Mouse (Mus musculus): Measurements from ENCODE around the gene Ncbp2. TPM values are rescaled to one million over a fixed set of nuclear protein-coding genes. Genes with fewer than 3 reads are reported as not detected.

The Ncbp2 gene
- total and polyA plus RNA-seq, 2 experiments from 2014 or later, result 25.9 to 73.2 TPM

- Histone ChIP-seq H3K4me1 (ENCODE audit: insufficient read depth, low read length) (no peaks in the 10 kb centered on the region), H3K4me3 (ENCODE audit: low read depth, low read length) (no peak overlapping the region), H3K4me2 (ENCODE audit: low read depth, low read length, poor library complexity, severe bottlenecking) (no peak overlapping the region), H3K9ac (replicated peaks; ENCODE audit: low read length, poor library complexity, severe bottlenecking) (no peak overlapping the region), H3K27ac (ENCODE audit: low read depth, low read length) (no peak overlapping the region), H3K9me3 (ENCODE audit: low read length) (no peaks in the 10 kb centered on the region), H3K36me3 (ENCODE audit: insufficient read depth, low read length) (no peaks in the 10 kb centered on the region), H3K27me3 (ENCODE audit: insufficient read depth, low read length) (no peaks in the 10 kb centered on the region)
- WGBS, result 82% methylated on average over 6 of the region's 6 CpGs
- no peak for TF ChIP-seq CTCF (IDR thresholded peaks at IDR 0.05)
- no peak for DNase-seq (ENCODE audit: low spot score)
- no peak for ATAC-seq (ENCODE audit: low FRiP score)
Observed at GRCm38 (mm10) chr16:31924368-31924767, 23.9 kb upstream of the Ncbp2 start.

- no peak for ATAC-seq (ENCODE audit: low FRiP score)
- WGBS, result 72% methylated on average over 6 of the region's 6 CpGs
Observed at GRCm38 (mm10) chr16:31926091-31926490, 22.2 kb upstream of the Ncbp2 start.

GRCm38 (mm10) chr16:31926547-31927182, 21.6 kb upstream of the Ncbp2 start:
- Histone ChIP-seq H3K27ac (ENCODE audit: low read depth, low read length) (no peak overlapping the region), H3K4me2 (ENCODE audit: low read depth, low read length, poor library complexity, severe bottlenecking) (no peak overlapping the region), H3K9ac (replicated peaks; ENCODE audit: low read length, poor library complexity, severe bottlenecking) (no peak overlapping the region), H3K4me3 (ENCODE audit: low read depth, low read length) (no peak overlapping the region), H3K27me3 (ENCODE audit: insufficient read depth, low read length) (no peaks in the 10 kb centered on the region), H3K36me3 (ENCODE audit: insufficient read depth, low read length) (no peaks in the 10 kb centered on the region), H3K4me1 (ENCODE audit: insufficient read depth, low read length) (no peaks in the 10 kb centered on the region), H3K9me3 (ENCODE audit: low read length) (no peaks in the 10 kb centered on the region)
- no peak for ATAC-seq (ENCODE audit: low FRiP score)
- TF ChIP-seq CTCF (IDR thresholded peaks at IDR 0.05), result no peak
- no peak for DNase-seq (ENCODE audit: low spot score)
- 82% methylated on average over 13 of the region's 13 CpGs for WGBS

More at GRCm38 (mm10) chr16:31926091-31926490, 22.2 kb upstream of the Ncbp2 start:
- Histone ChIP-seq H3K36me3 (ENCODE audit: insufficient read depth, low read length) (no peaks in the 10 kb centered on the region), H3K27ac (ENCODE audit: low read depth, low read length) (no peak overlapping the region), H3K9ac (replicated peaks; ENCODE audit: low read length, poor library complexity, severe bottlenecking) (no peak overlapping the region), H3K4me3 (ENCODE audit: low read depth, low read length) (no peak overlapping the region), H3K4me1 (ENCODE audit: insufficient read depth, low read length) (no peaks in the 10 kb centered on the region), H3K4me2 (ENCODE audit: low read depth, low read length, poor library complexity, severe bottlenecking) (no peak overlapping the region), H3K9me3 (ENCODE audit: low read length) (no peaks in the 10 kb centered on the region), H3K27me3 (ENCODE audit: insufficient read depth, low read length) (no peaks in the 10 kb centered on the region)
- no peak for DNase-seq (ENCODE audit: low spot score)
- no peak for TF ChIP-seq CTCF (IDR thresholded peaks at IDR 0.05)

- Histone ChIP-seq H3K4me2 (ENCODE audit: low read depth, low read length, poor library complexity, severe bottlenecking) (no peak overlapping the region), H3K4me1 (ENCODE audit: insufficient read depth, low read length) (no peaks in the 10 kb centered on the region), H3K27ac (ENCODE audit: low read depth, low read length) (no peak overlapping the region), H3K36me3 (ENCODE audit: insufficient read depth, low read length) (no peaks in the 10 kb centered on the region), H3K4me3 (ENCODE audit: low read depth, low read length) (no peak overlapping the region), H3K27me3 (ENCODE audit: insufficient read depth, low read length) (no peaks in the 10 kb centered on the region), H3K9ac (replicated peaks; ENCODE audit: low read length, poor library complexity, severe bottlenecking) (no peak overlapping the region), H3K9me3 (ENCODE audit: low read length) (no peaks in the 10 kb centered on the region)
- no peak for DNase-seq (ENCODE audit: low spot score)
- 85% methylated on average over 5 of the region's 5 CpGs for WGBS
- no peak for TF ChIP-seq CTCF (IDR thresholded peaks at IDR 0.05)
- ATAC-seq (ENCODE audit: low FRiP score), result no peak
Observed at GRCm38 (mm10) chr16:31927412-31927811, 20.9 kb upstream of the Ncbp2 start.

GRCm38 (mm10) chr16:31931330-31931729, 17.0 kb upstream of the Ncbp2 start:
- Histone ChIP-seq H3K27me3 (ENCODE audit: insufficient read depth, low read length) (no peaks in the 10 kb centered on the region), H3K36me3 (ENCODE audit: insufficient read depth, low read length) (no peaks in the 10 kb centered on the region), H3K4me2 (ENCODE audit: low read depth, low read length, poor library complexity, severe bottlenecking) (no peak overlapping the region), H3K9me3 (ENCODE audit: low read length) (no peaks in the 10 kb centered on the region), H3K4me3 (ENCODE audit: low read depth, low read length) (no peak overlapping the region), H3K27ac (ENCODE audit: low read depth, low read length) (no peak overlapping the region), H3K9ac (replicated peaks; ENCODE audit: low read length, poor library complexity, severe bottlenecking) (no peak overlapping the region), H3K4me1 (ENCODE audit: insufficient read depth, low read length) (0 out of 2 replicates have a peak, but pooled peaks cover 9% of the 10 kb centered on the region)
- no peak for TF ChIP-seq CTCF (IDR thresholded peaks at IDR 0.05)
- WGBS, result 51% methylated on average over 17 of the region's 17 CpGs
- ATAC-seq (ENCODE audit: low FRiP score) (no peak), DNase-seq (ENCODE audit: low spot score) (no peak)

- ATAC-seq (ENCODE audit: low FRiP score) (peak; percentile 20; the same call in 1 of the 2 replicates), DNase-seq (ENCODE audit: low spot score) (peak; percentile 15)
- H3K27ac ChIP-seq (ENCODE audit: low read depth, low read length), result peak overlapping the region; percentile 89
- no peak overlapping the region for H3K4me3 ChIP-seq (ENCODE audit: low read depth, low read length)
- no peak overlapping the region for H3K4me2 ChIP-seq (ENCODE audit: low read depth, low read length, poor library complexity, severe bottlenecking)
- no peaks in the 10 kb centered on the region for H3K27me3 ChIP-seq (ENCODE audit: insufficient read depth, low read length)
- no peaks in the 10 kb centered on the region for H3K36me3 ChIP-seq (ENCODE audit: insufficient read depth, low read length)
- H3K9ac ChIP-seq (replicated peaks; ENCODE audit: low read length, poor library complexity, severe bottlenecking), result 0 out of 2 replicates have a peak overlapping the region, but pooled peaks have one; percentile 24
- H3K9me3 ChIP-seq (ENCODE audit: low read length), result no peaks in the 10 kb centered on the region
- TF ChIP-seq CTCF (IDR thresholded peaks at IDR 0.05), result no peak
- 41% methylated on average over 5 of the region's 5 CpGs for WGBS
- 0 out of 2 replicates have a peak, but pooled peaks cover 9% of the 10 kb centered on the region for H3K4me1 ChIP-seq (ENCODE audit: insufficient read depth, low read length)
Observed at GRCm38 (mm10) chr16:31932255-31932654, 16.1 kb upstream of the Ncbp2 start.
